Mouse (Mus musculus): Measurements from ENCODE around the gene Akr1e1. TPM values are rescaled to one million over a fixed set of nuclear protein-coding genes. Genes with fewer than 3 reads are reported as not detected.

The Akr1e1 gene
- 1.0 to 4.7 TPM (median 2.6 TPM) in 4 replicates for total RNA-seq (2023; ENCODE audit: inconsistent age)

GRCm38 (mm10) chr13:4608961-4609409, at the start of gene Akr1e1:
Gene Akr1e1 (minus strand): TSS chr13:4609174.

GRCm38 (mm10) chr13:4573871-4574270, 35.1 kb downstream of the Akr1e1 start, which contains the start of gene Akr1c21:
Gene Akr1c21 (plus strand): TSS chr13:4574075.

Other genes with a start within 250 kb of the Akr1e1 start
- gene Akr1c6, start 174.9 kb downstream of the Akr1e1 start, total RNA-seq (2023; ENCODE audit: inconsistent age) = not detected in 4 replicates
- gene Akr1c20, start 85.8 kb downstream of the Akr1e1 start, total RNA-seq (2023; ENCODE audit: inconsistent age) = not detected in 4 replicates
- gene Akr1c21, start 35.1 kb downstream of the Akr1e1 start, total RNA-seq (2023; ENCODE audit: inconsistent age) = not detected in 4 replicates

Data from B cell, adult (primary cell).